Mouse (Mus musculus) heart, adult 2 months (tissue): Measurements from ENCODE around the gene Slc50a1. TPM values are rescaled to one million over a fixed set of nuclear protein-coding genes. Genes with fewer than 3 reads are reported as not detected.

Experiments
- DNase-seq, 2 experiments: peaks; one replicate each; pipeline ENCODE4 v3.0.0; 2021
- H3K27ac ChIP-seq: fragments of 200-600 bp; 2 replicates; pipeline ENCODE4 v1.8.1; 2022
- H3K27me3 ChIP-seq: fragments of 200-500 bp; 2 replicates; pipeline ENCODE4 v1.6.1; 2012; ENCODE audit warnings: mild to moderate bottlenecking, low read length, inconsistent platforms, mixed read lengths; ENCODE audit not compliant: control insufficient read depth, insufficient read depth
- H3K36me3 ChIP-seq: fragments of 200-500 bp; 2 replicates; pipeline ENCODE4 v1.6.1; 2012; ENCODE audit warnings: low read length, inconsistent platforms; ENCODE audit not compliant: control insufficient read depth, insufficient read depth
- H3K4me1 ChIP-seq: fragments of 200-500 bp; 2 replicates; pipeline ENCODE4 v1.6.1; 2011; ENCODE audit warnings: low read length; ENCODE audit not compliant: control insufficient read depth, insufficient read depth
- H3K4me3 ChIP-seq: fragments of 200-600 bp; 2 replicates; pipeline ENCODE4 v1.8.1; 2022
- H3K79me2 ChIP-seq: fragments of 200-500 bp; replicated peaks from 2 replicates; pipeline ENCODE4 v1.6.1; 2012; ENCODE audit warnings: mild to moderate bottlenecking, inconsistent platforms, low read length, moderate library complexity, mixed read lengths; ENCODE audit not compliant: control insufficient read depth, insufficient read depth
- H3K9ac ChIP-seq: fragments of 200-500 bp; 2 replicates; pipeline ENCODE4 v1.6.1; 2012; ENCODE audit warnings: low read depth, mild to moderate bottlenecking, control low read depth, inconsistent platforms, low read length, mixed read lengths
- CTCF ChIP-seq: fragments of 200-600 bp; IDR thresholded peaks from 2 replicates; pipeline ENCODE4 v1.8.1; 2022; ENCODE audit warnings: antibody characterized with exemption, mild to moderate bottlenecking, moderate library complexity
- EP300 ChIP-seq: fragments of 200-500 bp; IDR thresholded peaks from 2 replicates; pipeline ENCODE4 v1.6.1; 2011; ENCODE audit warnings: low read depth, low read length, control low read depth; ENCODE audit not compliant: insufficient read depth
- POLR2A ChIP-seq: fragments of 200-500 bp; IDR thresholded peaks from 2 replicates; pipeline ENCODE4 v1.6.1; 2011; ENCODE audit warnings: mild to moderate bottlenecking, low read depth, low read length, control low read depth; ENCODE audit not compliant: insufficient read depth
- WGBS: fragments of 180-500 bp; shearing (Covaris S2); methylation state at CpG from one replicate; pipeline ENCODE4 v1.1.7; 2018; 5-methylcytosine and 5-hydroxymethylcytosine counted together
- intact Hi-C: fragments of 180-260 bp; cut with DNase I; formaldehyde crosslinking; loops from one replicate; pipeline ENCODE4 v1.15.1; 2025
- polyA plus RNA-seq: library from polyadenylated mRNA; depleted of rRNA; stranded (reverse); fragments of >200 nt; gene quantifications from 2 replicates; pipeline ENCODE4 v1.2.3, GENCODE M21; 2012
- total RNA-seq, 2 experiments: library from RNA; stranded (reverse); gene quantifications; 2 replicates each; pipeline ENCODE4 v1.2.3; 2021

Gene Slc50a1
- total and polyA plus RNA-seq, 3 experiments, result 17.3 to 105 (median 23.3) TPM

GRCm38 (mm10) chr3:89299499-89299898 is 29.1 kb upstream of the Slc50a1 start:
- Histone ChIP-seq H3K79me2 (no peaks in the 10 kb centered on the region), H3K27me3 (no peaks in the 10 kb centered on the region), H3K4me3 (peak overlapping the region; percentile 22), H3K9ac (peak overlapping the region; percentile 46), H3K27ac (peak overlapping the region; percentile 3; the same call in 1 of the 2 replicates), H3K4me1 (no peaks in the 10 kb centered on the region; the same call in 1 of the 2 replicates), H3K36me3 (no peaks in the 10 kb centered on the region)
- TF ChIP-seq EP300 (no peak), CTCF (peak; percentile 33; the same call in 1 of the 2 replicates), POLR2A (no peak)
- WGBS, result under 1% methylated on average over 14 of the region's 14 CpGs
- intact Hi-C loops, result no loop called here
- DNase-seq, result peak; percentile 37 to 43

DNA sequence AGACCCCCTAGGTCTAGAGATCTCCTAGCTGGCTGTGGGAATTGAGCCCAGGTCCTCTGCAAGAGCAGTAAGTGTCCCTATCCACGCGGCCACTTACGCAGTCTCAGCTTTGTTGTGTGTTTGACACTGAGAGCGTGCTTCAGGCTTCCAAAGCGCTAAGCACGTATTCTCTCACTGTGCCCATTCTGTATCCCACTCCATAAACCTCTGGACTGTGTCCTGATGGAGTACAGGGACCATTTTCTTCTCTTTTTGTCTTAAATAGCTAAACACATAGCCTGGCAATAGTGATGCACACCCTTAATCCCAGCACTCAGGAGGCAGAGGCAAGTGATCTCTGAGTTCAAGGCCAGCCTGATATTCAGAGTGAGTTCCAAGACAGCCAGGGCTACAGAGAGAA is 28.5 kb upstream of the Slc50a1 start:
- DNase-seq, result no peak
- H3K36me3 ChIP-seq, result no peaks in the 10 kb centered on the region
- intact Hi-C loops, result no loop called here
- no peaks in the 10 kb centered on the region for H3K79me2 ChIP-seq
- H3K9ac ChIP-seq, result no peak overlapping the region
- no peaks in the 10 kb centered on the region for H3K27me3 ChIP-seq
- TF ChIP-seq CTCF (no peak), POLR2A (no peak), EP300 (no peak)
- no peak overlapping the region for H3K27ac ChIP-seq
- no peaks in the 10 kb centered on the region; the same call in 1 of the 2 replicates for H3K4me1 ChIP-seq
- no peak overlapping the region for H3K4me3 ChIP-seq
- 89% methylated on average over 6 of the region's 6 CpGs for WGBS

DNA sequence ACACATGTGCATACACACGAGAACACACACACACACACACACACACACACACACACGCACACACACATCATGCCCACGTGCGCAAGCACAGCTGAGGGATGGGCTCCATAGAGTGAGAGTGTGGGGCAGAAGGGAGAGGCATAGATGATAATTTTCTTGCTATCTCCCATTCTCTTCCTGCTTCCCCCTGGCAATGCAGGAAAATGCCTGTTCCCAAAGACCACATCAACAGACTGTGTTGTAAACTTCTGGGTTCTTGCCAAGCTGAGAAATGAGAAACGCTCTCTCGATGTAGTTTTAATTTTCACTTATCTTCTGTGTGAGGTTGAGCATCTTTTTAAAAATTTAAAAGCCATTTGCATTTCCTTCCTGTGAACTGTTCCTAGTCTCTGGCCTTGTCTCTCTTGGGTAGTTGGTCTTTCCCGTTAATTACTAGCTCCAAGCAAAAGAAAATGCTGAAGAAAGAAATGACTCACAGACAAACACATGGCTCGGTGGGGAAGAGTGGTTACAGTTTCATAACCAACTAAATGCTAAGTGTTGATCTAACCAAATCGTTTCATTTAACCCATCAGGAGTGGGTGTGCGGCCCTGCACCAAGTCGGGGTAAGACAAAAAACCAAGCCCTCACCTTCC is 26.5 kb upstream of the Slc50a1 start:
- TF ChIP-seq EP300 (no peak), CTCF (no peak), POLR2A (no peak)
- Histone ChIP-seq H3K79me2 (no peaks in the 10 kb centered on the region), H3K9ac (no peak overlapping the region), H3K4me1 (no peaks in the 10 kb centered on the region; the same call in 1 of the 2 replicates), H3K27ac (no peak overlapping the region), H3K36me3 (no peaks in the 10 kb centered on the region), H3K27me3 (no peaks in the 10 kb centered on the region), H3K4me3 (no peak overlapping the region)
- no peak for DNase-seq
- 60% methylated on average over 11 of the region's 11 CpGs for WGBS
- intact Hi-C loops, result no loop called here

- no peaks in the 10 kb centered on the region for H3K79me2 ChIP-seq
- no peaks in the 10 kb centered on the region for H3K36me3 ChIP-seq
- no peak overlapping the region for H3K27ac ChIP-seq
- 78% methylated on average over 8 of the region's 8 CpGs for WGBS
- no peak overlapping the region for H3K4me3 ChIP-seq
- DNase-seq, result no peak
- TF ChIP-seq EP300, result no peak
- H3K9ac ChIP-seq, result no peak overlapping the region
- no peaks in the 10 kb centered on the region for H3K27me3 ChIP-seq
- H3K4me1 ChIP-seq, result no peaks in the 10 kb centered on the region; the same call in 1 of the 2 replicates
- intact Hi-C loops, result no loop called here
These were observed 25.4 kb upstream of the Slc50a1 start for GRCm38 (mm10) chr3:89295685-89296230.

DNA sequence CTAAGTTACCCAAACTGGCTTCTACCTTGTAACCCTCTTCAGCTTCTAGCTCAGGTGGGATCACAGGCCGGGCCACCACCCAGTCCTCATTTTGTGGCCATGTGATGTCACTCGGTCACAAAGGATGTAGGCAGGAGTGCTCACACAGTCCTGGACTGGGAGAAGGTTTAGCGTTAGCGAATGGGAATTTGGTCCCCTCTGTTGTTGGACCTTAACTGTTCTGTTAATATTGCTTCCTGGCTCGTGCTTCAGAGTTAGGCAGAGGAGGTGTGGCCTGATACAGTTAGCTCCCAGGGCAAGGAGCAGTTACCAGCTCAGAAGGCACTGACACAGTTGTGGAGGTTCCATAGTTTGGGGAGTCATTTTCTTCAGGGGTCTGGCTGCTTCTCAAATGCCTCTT is 23.8 kb upstream of the Slc50a1 start:
- Histone ChIP-seq H3K9ac (no peak overlapping the region), H3K27me3 (no peaks in the 10 kb centered on the region), H3K27ac (no peak overlapping the region), H3K79me2 (no peaks in the 10 kb centered on the region), H3K4me3 (no peak overlapping the region), H3K36me3 (no peaks in the 10 kb centered on the region), H3K4me1 (no peaks in the 10 kb centered on the region; the same call in 1 of the 2 replicates)
- intact Hi-C loops, result no loop called here
- DNase-seq, result no peak
- WGBS, result 80% methylated on average over 5 of the region's 5 CpGs
- TF ChIP-seq POLR2A (no peak), EP300 (no peak), CTCF (no peak)

GRCm38 (mm10) chr3:89293247-89293918 is 23.0 kb upstream of the Slc50a1 start:
- intact Hi-C loops, result no loop called here
- Histone ChIP-seq H3K4me3 (no peak overlapping the region), H3K79me2 (no peaks in the 10 kb centered on the region), H3K4me1 (peaks cover 3% of the 10 kb centered on the region; the same call in 1 of the 2 replicates), H3K9ac (no peak overlapping the region), H3K27me3 (no peaks in the 10 kb centered on the region), H3K36me3 (no peaks in the 10 kb centered on the region), H3K27ac (no peak overlapping the region)
- TF ChIP-seq POLR2A, result no peak
- no peak for TF ChIP-seq EP300
- TF ChIP-seq CTCF, result no peak
- DNase-seq, result no peak
- 89% methylated on average over 11 of the region's 11 CpGs for WGBS
